Mouse (Mus musculus): ENCODE results near the gene Cep112.

GRCm38 (mm10) chr11:108420751-108421150 lies 4.2 kb upstream of the Cep112 start:
- TF ChIP-seq CTCF (IDR thresholded peaks at IDR 0.05; ENCODE audit: borderline replicate concordance, insufficient read depth, low read depth, low read length): no peak
- no peak for TF ChIP-seq POLR2A (IDR thresholded peaks at IDR 0.05; ENCODE audit: borderline replicate concordance, insufficient read depth, low read length)

Measured in cerebellum, adult 2 months (tissue).